Mouse (Mus musculus): Measurements from ENCODE around the gene Hmox2. TPM values are rescaled to one million over a fixed set of nuclear protein-coding genes. Genes with fewer than 3 reads are reported as not detected.
A peak's percentile ranks its signal among the peaks of the same experiment; 100 is the strongest.
"Not testable (repeated sequence)": the region's sequence is repeated elsewhere in the genome, so short reads cannot be mapped to it uniquely, and the experiment has no call there.

Gene Hmox2
- total RNA-seq (2021), result 10 to 100 TPM; 70.5 to 71.1 TPM
- long read RNA-seq, experiment 1, transcript Hmox2-201 (6 exons, 1,730 nt), result major isoform, 114 of 132 reads
- long read RNA-seq, experiment 1, partial matches to known transcripts, result 12 of 132 reads
- long read RNA-seq, experiment 1, other reads (novel, unspliced or antisense), result 6 of 132 reads
- long read RNA-seq, experiment 2, transcript Hmox2-201 (6 exons, 1,730 nt), result major isoform, 76 of 93 reads
- long read RNA-seq, experiment 2, partial matches to known transcripts, result 15 of 93 reads
- long read RNA-seq, experiment 2, other reads (novel, unspliced or antisense), result 2 of 93 reads

DNA sequence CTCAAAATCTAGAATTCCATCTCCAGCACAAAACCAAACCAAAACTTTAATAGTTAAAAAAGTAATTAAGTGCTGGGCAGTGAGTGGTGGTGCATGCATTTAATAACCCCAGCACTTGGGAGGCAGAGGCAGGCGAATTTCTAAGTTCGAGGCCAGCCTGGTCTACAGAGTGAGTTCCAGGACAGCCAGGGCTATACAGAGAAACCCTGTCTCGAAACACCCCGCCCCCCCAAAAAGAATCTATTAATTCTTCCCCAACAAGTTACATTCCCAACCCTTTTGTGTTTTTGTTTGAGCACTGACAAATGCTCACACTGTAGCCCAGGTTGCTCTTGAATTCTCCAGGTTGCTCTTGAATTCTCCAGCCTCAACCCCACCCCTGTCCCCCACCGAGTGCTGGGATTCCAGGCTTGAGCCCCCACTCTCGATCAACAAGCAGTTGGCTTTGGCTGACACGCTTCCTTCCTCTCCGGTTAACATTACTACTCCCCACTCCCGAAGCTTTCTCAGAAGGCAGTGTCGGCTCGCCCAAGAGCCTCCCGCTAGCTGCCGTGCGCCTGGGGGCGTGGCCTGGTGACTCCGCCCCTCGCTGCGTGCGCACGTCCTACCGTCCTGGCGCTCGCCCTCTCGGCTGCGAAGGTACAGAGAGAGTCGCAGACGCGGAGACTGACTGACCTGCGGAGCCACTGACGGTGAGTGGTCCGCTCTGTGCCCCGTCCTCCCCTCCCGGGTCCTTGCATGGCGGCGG is at the start of gene Hmox2:
Gene Hmox2 (plus strand): TSS at position 582 of the 748 bp plus-strand sequence.
- intact Hi-C loops (cut with DNase I), result no loop called here
- peak; percentile 97 to 98 for DNase-seq

- no peak for DNase-seq
- intact Hi-C loops (cut with DNase I), result no loop called here
Observed at GRCm38 (mm10) chr16:4676836-4677235, 49.3 kb upstream of the Hmox2 start.

- intact Hi-C loops (cut with DNase I), result no loop called here
- DNase-seq, result no peak
Observed at GRCm38 (mm10) chr16:4678080-4678479, 48.1 kb upstream of the Hmox2 start.

- intact Hi-C loops (cut with DNase I), result no loop called here
- DNase-seq, result peak; percentile 88 to 90
Observed at GRCm38 (mm10) chr16:4679121-4680018, 46.8 kb upstream of the Hmox2 start, which contains the start of gene Coro7. Coro7 (minus strand) TSS chr16:4679777.

- intact Hi-C loops (cut with DNase I); DNase-seq: not testable (repeated sequence)
Observed at GRCm38 (mm10) chr16:4680922-4681455, 45.2 kb upstream of the Hmox2 start.

DNA sequence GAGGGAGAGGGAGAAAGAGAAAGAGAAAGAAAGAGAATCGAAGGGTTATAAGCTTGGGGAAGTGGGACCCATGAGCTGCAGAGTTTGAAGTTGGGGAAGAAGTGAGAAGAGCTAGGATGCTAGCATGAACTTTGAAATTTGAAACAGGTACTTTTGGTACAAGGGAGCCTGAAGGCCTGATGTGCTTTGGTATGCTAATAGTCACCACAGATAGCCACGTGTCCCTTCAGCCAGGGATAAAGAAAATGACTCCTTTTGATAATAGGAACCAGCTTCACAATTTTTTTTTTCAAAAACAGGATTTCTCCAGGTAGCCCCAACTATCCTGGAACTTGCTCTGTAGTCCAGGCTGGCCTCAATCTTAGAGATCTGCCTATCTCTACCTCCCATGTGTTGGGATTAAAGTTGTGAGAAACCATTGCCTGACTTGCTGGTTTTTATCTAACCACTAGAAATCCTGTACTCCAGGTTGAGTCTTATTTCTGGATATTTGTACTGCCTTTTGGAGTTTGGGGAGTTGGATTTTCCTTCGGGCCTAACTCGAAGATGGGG is 43.5 kb upstream of the Hmox2 start:
- intact Hi-C loops (cut with DNase I), result no loop called here

DNA sequence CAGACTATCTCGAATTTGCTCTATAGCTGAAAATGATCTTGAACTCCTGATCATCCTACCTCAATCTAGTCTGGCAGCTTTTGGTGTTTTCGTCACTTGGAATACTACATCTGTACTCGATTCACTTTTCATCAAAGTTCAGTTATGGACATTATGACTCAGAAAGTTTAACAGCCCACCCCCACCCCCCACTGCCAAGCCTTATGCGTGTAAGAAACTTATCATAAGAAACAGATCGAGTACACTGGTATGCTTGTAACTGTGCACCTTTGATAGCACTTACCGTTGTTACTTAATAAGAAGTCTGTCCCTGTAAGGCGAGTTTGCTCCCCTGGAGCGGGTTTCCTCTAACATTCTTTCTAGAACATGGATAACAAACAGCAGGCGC is 43.0 kb upstream of the Hmox2 start:
- intact Hi-C loops (cut with DNase I), result no loop called here
- DNase-seq, result no peak

More for the DNA sequence above, 43.5 kb upstream of the Hmox2 start:
- DNase-seq, result no peak

- DNase-seq, result peak; percentile 99
- intact Hi-C loops (cut with DNase I), result no loop called here
Observed at GRCm38 (mm10) chr16:4683581-4684456, 42.3 kb upstream of the Hmox2 start.

GRCm38 (mm10) chr16:4684457-4684791 is 41.7 kb upstream of the Hmox2 start:
- intact Hi-C loops (cut with DNase I), result no loop called here
- no peak for DNase-seq

GRCm38 (mm10) chr16:4689371-4689770 is 36.8 kb upstream of the Hmox2 start:
- DNase-seq, result not testable (repeated sequence)
- intact Hi-C loops (cut with DNase I), result loop anchor here (5.0 kb wide), 1 partner anchor 98 kb away; no protein-coding TSS in a partner anchor

- DNase-seq, result no peak
- intact Hi-C loops (cut with DNase I), result no loop called here
Observed at GRCm38 (mm10) chr16:4701211-4701610, 24.9 kb upstream of the Hmox2 start.

DNA sequence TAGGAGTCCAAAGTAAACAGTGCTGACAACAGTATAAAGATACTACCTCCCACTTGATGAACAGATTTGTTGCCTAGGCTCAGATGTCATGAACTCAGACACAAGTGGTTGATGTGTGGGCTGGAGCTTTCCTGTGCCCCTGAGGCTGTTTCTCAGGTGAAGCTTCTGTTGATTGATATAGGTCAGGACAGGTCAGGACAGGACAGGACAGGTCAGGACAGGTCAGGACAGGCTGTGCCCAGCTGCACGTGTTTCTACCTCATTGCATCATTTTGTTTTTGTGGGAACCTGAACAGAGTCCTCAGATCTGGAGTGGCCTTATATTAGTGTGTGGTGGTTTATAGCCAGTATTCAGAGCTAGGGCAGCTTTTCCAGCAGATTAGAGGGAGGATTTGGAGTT is 23.5 kb upstream of the Hmox2 start:
- intact Hi-C loops (cut with DNase I), result no loop called here
- no peak for DNase-seq

GRCm38 (mm10) chr16:4705541-4705940 is 20.6 kb upstream of the Hmox2 start:
- DNase-seq, result no peak
- intact Hi-C loops (cut with DNase I), result no loop called here

DNA sequence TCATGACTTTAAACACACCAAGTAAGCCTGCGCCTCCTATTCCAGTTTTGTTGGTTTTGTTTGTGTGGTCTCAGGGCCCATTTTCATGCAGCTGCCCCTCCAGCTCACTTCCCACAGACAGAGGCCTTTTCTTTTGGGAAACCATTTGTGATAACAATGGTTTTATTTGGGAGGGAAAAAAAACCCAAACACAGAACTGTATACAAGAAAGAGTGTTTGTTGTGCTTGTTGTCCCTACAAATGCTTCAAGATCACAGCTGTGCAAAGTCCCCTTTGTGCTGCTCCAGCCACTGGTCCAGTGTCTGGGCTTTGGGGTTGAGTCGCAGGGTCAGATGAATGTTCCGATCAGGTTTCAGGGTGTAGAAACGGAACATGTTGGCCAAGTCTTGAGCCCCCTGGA is 15.0 kb upstream of the Hmox2 start:
- intact Hi-C loops (cut with DNase I), result no loop called here
- no peak for DNase-seq

DNA sequence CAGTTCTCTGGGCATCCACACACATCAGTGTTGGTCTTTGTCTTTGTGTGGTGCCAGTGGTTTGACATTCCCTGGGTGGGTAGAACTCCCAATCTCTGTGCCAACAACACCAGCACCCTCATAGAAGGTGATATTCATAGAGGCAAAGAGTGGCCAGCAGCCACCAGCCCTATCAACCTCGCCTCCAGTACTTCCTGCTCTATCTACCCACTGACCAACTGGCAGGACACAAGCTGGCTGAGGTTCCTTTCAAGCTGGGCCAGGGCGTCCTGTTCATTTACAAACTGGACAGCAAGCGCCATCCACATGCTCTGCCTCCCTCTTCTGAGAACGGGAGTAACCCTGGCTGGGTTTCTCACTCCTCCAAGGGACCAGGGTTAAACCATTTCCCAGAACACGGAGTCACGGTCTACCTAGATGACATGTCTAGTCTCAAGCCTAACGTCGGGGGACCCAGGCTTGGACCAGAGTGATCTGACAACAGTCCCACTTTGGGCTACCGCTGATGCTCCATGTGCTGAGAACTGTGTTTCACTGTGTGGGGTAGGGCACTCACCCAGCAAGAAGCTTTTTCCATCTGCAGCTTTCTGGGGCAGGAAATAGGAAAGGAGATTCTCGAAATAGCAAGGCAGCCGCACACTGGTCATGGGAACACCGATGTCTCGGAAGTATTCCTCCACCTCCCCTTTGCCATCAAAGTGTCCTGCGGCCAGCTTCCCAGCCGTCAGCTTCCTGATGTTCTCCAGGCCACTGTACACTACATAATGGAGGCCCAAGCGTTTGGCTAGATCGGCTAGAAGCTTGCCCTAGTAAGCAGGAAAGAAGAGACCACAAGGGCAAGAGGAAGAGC is 12.1 kb upstream of the Hmox2 start:
- peak; percentile 8 to 15 for DNase-seq

DNA sequence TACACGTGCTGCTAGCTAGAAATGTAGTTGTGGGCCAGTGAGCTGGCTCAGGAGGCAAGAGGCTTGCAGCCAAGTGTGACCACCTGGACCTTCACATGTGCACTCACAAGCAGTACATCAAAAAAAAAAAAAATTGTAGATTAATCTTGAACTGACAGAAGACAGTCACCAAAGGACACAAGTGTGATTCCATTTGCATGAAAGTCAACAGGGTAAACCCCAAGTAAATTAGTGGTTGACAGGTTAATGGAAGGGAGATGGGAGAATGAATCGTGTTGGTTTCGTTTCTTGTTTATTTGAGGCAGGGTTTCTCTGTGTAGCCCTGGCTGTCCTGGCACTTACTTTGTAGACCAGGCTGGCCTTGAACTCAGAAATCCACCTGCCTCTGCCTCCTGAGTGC is 8.3 kb upstream of the Hmox2 start:
- intact Hi-C loops (cut with DNase I), result loop anchor here (5.0 kb wide), 2 partner anchors 74 to 209 kb away; partner anchors contain the start of gene Cdip1
- no peak for DNase-seq

More for the DNA sequence above, 12.1 kb upstream of the Hmox2 start:
- intact Hi-C loops (cut with DNase I), result no loop called here

DNA sequence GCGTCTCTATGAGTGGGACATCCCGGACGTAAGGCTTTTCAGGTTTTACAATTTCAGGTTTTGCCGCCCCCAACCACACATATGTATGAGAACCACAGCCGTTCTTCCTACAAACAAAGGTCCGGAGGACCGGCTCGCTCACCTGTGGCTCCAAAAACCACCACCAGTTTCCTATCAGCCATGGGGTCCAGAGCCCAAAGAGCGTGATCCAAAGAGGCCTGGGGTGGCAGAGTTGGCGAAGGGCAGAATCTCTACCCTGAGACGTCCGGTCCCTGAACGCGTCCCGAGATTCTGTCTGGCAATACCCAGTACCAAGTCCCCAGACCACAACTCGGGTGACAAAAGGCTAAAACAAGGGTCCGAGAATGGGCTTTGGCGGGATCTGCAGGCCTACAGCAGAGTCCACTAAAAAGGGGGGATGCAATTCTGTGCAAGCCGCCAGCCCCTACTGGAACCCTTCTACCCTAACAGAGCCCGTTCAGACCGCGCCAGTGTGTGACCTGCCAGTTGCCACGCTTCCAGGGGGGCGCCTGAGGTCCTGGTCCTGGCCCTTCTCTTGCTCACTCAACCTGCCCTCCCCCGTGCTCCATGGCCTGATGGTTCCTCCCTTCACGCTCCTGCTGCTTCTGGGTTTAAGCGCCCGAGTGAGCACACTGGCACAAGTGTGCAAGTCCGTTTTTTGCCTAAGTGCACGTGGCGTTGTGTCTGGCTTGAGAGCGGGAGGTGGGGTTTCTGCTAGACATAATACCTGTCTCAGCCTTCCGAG is 7.2 kb upstream of the Hmox2 start, which contains the start of gene Nmral1:
Gene Nmral1 (minus strand): TSS at position 604 of the 766 bp plus-strand sequence.
- DNase-seq, result peak; percentile 58 to 61
- intact Hi-C loops (cut with DNase I), result loop anchor here (5.0 kb wide), 2 partner anchors 73 to 208 kb away; partner anchors contain the start of gene Cdip1

Data from heart, postnatal 14 days (tissue).